Mouse (Mus musculus) forebrain, embryonic 10.5 days (tissue): ENCODE data around the gene Ppp2r3a. TPM values are rescaled to one million over a fixed set of nuclear protein-coding genes. Genes with fewer than 3 reads are reported as not detected.

Experiments
- DNase-seq: peaks from one replicate; pipeline ENCODE4 v3.0.0-alpha.2; 2017; ENCODE audit warnings: low spot score; ENCODE audit errors: extremely low spot score
- H3K27ac ChIP-seq: fragments of 300-500 bp; sonication (generic); 2 replicates; pipeline ENCODE4 v1.5.1; 2016; ENCODE audit warnings: mild to moderate bottlenecking
- H3K27me3 ChIP-seq: fragments of 300-500 bp; sonication (generic); 2 replicates; pipeline ENCODE4 v1.6.1; 2016; ENCODE audit warnings: mild to moderate bottlenecking; ENCODE audit not compliant: poor library complexity, severe bottlenecking
- H3K36me3 ChIP-seq: fragments of 300-500 bp; sonication (generic); replicated peaks from 2 replicates; pipeline ENCODE4 v1.6.1; 2016; ENCODE audit warnings: mild to moderate bottlenecking, moderate library complexity
- H3K4me1 ChIP-seq: fragments of 300-500 bp; sonication (generic); 2 replicates; pipeline ENCODE4 v1.6.1; 2016
- H3K4me3 ChIP-seq: fragments of 300-500 bp; sonication (generic); 2 replicates; pipeline ENCODE4 v1.5.1; 2016; ENCODE audit warnings: mild to moderate bottlenecking, moderate library complexity
- H3K9me3 ChIP-seq: fragments of 300-500 bp; sonication (generic); 2 replicates; pipeline ENCODE4 v1.6.1; 2016; ENCODE audit warnings: mild to moderate bottlenecking, moderate library complexity
- WGBS: fragments of 180-500 bp; shearing (Covaris S2); methylation state at CpG from one replicate; pipeline ENCODE4 v1.1.7; 2016; 5-methylcytosine and 5-hydroxymethylcytosine counted together
- polyA plus RNA-seq: library from polyadenylated mRNA; unstranded; fragments of >200 nt; fragmentation: Nextera tagmentation; extraction: Ambion mirVana; gene quantifications from 2 replicates; pipeline ENCODE4 v1.2.1, GENCODE M21; 2016

Ppp2r3a gene
- polyA plus RNA-seq, 1 experiment from 2014 or later = 8.7 TPM

DNA sequence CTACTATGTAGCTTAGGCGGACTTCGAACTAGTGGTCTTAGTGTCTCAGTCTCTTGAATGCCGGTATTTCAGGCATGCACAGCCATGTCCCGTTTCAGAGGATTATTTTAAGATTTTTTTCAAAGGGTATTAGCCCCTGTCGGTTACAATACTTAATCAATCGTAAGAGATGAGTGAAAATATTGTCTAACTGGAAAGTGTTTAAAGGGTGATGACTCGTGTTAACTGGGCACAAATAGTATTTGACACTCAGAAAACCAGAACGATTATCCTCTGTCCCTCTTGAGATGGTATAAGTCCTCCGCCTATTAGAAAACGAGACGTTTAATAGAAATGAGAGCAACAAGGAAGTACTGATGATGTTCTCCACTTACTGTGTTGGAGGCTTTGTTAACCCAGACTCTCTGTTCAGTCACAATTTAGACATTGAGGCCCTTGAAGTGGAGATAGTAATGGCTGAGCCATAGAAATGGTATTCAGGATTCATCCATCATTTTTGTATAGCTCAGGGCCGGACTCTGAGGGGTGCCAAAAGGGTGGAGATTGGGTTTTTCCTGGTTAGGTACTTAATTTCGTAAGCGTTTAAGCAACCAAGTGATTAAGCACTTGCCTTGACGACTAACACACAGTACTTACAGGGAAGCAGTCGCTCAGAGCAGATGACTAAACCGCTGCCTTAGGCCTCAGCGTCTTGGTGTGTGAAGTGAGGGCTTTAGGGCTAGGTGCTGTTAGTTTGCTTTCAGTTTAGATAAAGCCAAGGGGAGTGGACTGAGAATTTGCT, 175.3 kb downstream of the Ppp2r3a start:
- DNase-seq = no peak
- peak overlapping the region; percentile 76 for H3K4me3 ChIP-seq
- peaks cover 54% of the 10 kb centered on the region for H3K4me1 ChIP-seq
- peaks cover 9% of the 10 kb centered on the region for H3K36me3 ChIP-seq
- H3K9me3 ChIP-seq = no peaks in the 10 kb centered on the region
- H3K27me3 ChIP-seq = no peaks in the 10 kb centered on the region
- peak overlapping the region; percentile 36; the same call in 1 of the 2 replicates for H3K27ac ChIP-seq
- 2% methylated on average over 18 of the region's 18 CpGs for WGBS

DNA sequence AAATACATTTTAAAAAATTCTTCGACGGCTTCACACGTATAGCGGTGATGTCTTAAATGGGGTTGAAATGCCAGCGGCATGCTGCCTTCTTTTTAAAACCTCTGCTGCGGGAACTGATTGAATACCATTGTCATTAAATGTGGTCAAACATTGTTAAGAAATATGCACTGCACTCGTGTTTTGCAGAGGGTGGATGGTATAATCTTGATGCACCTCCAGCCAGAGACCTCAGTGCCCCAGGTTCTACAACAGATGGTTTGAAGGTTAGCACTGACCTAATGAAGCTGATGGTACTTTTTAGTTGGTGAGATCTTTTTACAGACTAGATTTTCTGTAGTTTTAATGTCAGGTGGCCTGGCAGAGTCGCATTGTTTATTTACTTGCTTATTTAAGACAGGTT, 175.9 kb downstream of the Ppp2r3a start:
- Histone ChIP-seq H3K9me3 (no peaks in the 10 kb centered on the region), H3K27ac (peak overlapping the region; percentile 99; the same call in 1 of the 2 replicates)

DNA sequence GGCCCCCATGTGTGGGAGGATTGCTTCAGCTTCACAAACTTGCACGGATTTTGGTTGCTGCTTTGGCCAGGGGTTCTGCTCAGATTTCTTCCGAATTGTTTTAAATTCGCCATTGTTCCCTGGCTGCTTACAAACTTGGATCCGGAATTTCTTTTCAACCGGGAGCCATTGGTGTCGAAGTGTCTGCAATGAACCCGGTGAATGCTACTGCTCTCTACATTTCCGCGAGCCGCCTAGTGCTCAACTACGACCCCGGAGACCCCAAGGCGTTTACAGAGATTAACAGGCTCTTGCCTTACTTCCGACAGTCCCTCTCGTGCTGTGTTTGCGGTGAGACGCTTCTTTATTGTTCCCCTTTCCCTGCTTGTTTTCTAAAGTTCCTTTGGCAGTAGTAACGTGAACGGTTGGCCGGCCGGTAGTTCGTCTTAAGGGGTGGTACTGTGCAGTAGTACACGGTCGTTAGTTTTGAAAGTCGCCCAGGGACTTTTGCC, 176.5 kb downstream of the Ppp2r3a start:
- peak; percentile 53 for DNase-seq
- Histone ChIP-seq H3K4me3 (peak overlapping the region; percentile 76), H3K4me1 (peaks cover 54% of the 10 kb centered on the region), H3K27me3 (no peaks in the 10 kb centered on the region), H3K27ac (peak overlapping the region; percentile 99), H3K36me3 (peaks cover 7% of the 10 kb centered on the region), H3K9me3 (no peaks in the 10 kb centered on the region)
- under 1% methylated on average over 25 of the region's 25 CpGs for WGBS

More for the DNA sequence above, 175.9 kb downstream of the Ppp2r3a start:
- peaks cover 7% of the 10 kb centered on the region for H3K36me3 ChIP-seq
- H3K4me1 ChIP-seq = peaks cover 54% of the 10 kb centered on the region
- DNase-seq = no peak
- under 1% methylated on average over 8 of the region's 8 CpGs for WGBS
- no peaks in the 10 kb centered on the region for H3K27me3 ChIP-seq
- peak overlapping the region; percentile 76 for H3K4me3 ChIP-seq

DNA sequence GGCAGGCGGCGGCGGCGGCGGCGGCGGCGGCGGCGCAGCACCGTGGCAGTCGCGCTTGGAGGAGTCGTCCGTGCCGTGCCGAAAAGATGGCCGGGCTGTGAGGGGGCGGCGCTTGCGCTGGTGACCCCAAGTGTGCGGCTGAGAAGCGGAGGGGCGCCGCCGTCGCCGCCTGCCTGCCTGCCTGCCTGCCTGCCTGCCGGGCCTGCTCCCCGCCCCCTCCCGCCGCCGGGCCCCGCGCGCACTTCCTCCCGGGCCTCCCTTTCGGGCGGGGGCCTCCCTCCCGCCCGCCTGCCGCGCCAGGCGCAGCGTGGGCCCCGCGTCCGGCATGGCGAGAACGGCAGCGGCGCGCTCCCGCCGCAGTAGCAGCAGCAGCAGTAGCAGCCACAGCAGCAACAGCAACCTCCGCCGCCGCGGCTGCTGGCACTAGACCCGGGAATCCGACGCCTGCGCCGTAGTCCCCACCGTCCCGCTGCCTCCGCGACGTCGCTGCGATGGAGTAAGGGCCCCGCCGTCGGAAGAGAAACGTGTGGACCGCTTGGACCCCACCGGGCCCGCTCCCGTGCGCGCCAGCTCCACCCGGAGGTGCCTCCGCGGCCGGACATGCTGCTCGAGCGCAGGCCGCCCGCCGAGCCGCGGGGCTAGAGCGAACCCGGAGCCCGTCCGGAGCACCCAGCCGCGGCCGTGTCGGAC, 177.1 kb downstream of the Ppp2r3a start:
- WGBS = under 1% methylated on average over 99 of the region's 100 CpGs
- peaks cover 47% of the 10 kb centered on the region for H3K4me1 ChIP-seq
- H3K4me3 ChIP-seq = peak overlapping the region; percentile 76
- H3K36me3 ChIP-seq = peaks cover 7% of the 10 kb centered on the region
- H3K27me3 ChIP-seq = no peaks in the 10 kb centered on the region
- H3K9me3 ChIP-seq = peaks cover 3% of the 10 kb centered on the region; the same call in 1 of the 2 replicates
- H3K27ac ChIP-seq = peak overlapping the region; percentile 99
- DNase-seq = peak; percentile 79

DNA sequence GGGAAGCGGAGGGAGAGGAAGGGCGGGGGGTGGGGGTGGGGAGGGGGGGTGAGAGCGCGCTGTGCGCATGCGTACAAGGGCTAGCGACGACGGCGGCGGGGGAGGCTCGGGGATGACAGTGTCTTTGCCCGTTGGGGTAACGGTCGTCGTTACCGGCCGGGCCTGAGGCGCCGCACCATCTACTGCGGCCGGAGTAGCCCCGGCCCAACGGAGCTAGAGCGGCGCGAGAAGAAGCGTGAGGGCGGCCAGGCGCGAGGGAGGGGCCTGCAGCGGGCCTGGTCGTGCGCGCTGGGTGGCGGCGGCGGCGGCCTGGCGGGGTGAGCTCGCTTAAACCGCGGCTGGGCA, 177.6 kb downstream of the Ppp2r3a start, which contains the start of gene Msl2:
Gene Msl2 (plus strand): TSS at position 115 of the 345 bp plus-strand sequence.
- Histone ChIP-seq H3K36me3 (peaks cover 7% of the 10 kb centered on the region), H3K4me3 (peak within 1 kb of the TSS; percentile 76), H3K27me3 (no peaks in the 10 kb centered on the region), H3K9me3 (peaks cover 3% of the 10 kb centered on the region; the same call in 1 of the 2 replicates), H3K4me1 (peaks cover 42% of the 10 kb centered on the region), H3K27ac (peak within 1 kb of the TSS; percentile 99)
- no peak for DNase-seq
- WGBS = under 1% methylated on average over 33 of the region's 43 CpGs

DNA sequence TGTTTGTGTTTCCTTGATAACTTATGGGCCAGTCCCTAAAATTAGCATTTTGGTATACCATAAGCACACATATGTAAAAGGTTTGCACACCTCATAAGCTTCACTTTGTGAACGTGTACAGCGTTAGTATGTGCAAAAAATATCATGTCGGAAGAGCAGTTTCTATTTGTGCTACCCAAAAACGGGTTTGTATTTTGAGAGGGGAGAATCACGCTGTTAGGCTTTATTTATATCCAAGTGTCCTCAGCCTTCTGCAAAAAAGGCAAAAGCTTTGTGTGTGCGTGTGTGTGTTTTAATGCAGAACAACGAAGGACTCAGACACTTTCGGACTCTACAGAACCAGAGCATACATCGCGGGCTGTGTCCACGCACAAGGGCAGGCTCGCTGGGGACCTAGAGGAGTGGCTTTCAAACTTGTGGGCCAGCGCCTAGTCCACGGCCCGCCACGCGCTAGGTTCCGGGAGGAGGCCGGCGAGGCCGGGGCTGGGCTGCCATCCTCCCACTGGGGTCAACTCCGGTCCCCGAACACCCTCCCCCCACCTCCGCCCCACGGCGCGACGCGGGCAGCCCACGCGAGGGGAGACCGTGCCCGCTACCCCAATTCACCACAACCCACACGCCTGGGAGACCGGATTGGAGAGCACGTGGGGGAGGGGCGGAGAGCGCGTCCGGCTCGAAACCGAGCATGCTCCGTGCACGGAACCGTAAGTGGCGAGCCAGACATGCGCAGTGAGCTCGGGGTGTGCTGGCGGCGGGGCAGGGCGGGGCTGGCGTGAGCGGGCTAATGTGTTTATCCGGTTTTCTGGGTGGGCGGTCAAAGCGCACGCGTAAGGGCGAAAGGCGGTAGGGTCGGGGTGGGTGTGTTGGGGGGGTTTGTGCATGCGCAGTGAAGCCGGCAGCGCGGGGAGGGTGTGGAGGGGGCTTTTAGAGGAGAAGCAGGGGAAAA, 178.3 kb downstream of the Ppp2r3a start:
- Histone ChIP-seq H3K27ac (peak overlapping the region; percentile 99), H3K36me3 (peaks cover 1% of the 10 kb centered on the region; the same call in 1 of the 2 replicates), H3K4me3 (peak overlapping the region; percentile 76), H3K9me3 (peaks cover 3% of the 10 kb centered on the region; the same call in 1 of the 2 replicates), H3K27me3 (no peaks in the 10 kb centered on the region), H3K4me1 (peaks cover 36% of the 10 kb centered on the region)
- 2% methylated on average over 61 of the region's 65 CpGs for WGBS
- peak; percentile 99 for DNase-seq

DNA sequence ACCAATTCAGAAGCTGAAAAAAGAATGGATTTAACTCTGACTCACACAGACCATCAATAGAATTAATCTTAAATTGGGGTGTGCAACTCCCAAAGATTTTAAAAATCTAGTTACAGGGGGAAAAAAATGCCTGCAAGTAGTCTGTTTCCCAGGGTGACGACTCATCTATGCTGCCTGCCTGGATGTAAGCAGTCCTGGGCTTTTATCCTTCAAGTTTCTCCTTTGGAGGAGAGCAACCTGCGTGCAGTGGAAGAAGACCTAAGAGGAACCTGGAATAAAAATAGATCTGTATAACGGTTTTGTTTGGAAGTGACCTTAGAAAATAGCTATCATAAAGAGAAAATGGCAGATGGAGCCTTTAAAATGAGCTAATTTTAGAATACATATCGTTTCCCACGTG, 179.1 kb downstream of the Ppp2r3a start:
- Histone ChIP-seq H3K27me3 (no peaks in the 10 kb centered on the region), H3K4me3 (peak overlapping the region; percentile 76; the same call in 1 of the 2 replicates), H3K36me3 (no peaks in the 10 kb centered on the region), H3K27ac (peak overlapping the region; percentile 99; the same call in 1 of the 2 replicates), H3K4me1 (peaks cover 28% of the 10 kb centered on the region), H3K9me3 (peaks cover 3% of the 10 kb centered on the region; the same call in 1 of the 2 replicates)
- DNase-seq = no peak
- WGBS = 55% methylated on average over 5 of the region's 5 CpGs

DNA sequence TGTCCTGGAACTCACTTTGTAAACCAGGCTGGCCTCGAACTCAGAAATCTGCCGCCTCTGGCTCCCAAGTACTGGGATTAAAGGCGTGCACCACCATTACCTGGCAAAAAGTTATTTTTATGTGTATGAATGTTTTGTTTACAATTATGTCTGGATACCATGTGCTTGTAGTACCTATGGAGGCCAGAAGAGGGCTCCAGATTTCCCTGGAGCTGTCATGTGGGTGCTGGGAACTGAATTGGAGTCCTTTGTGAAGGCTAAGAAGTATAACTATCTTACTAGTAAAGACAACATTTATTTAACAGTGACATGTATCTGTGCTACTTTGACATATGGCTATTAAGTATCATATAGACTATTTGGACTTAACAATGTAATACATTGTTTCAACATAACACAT, 181.8 kb downstream of the Ppp2r3a start:
- H3K27me3 ChIP-seq = no peaks in the 10 kb centered on the region
- H3K36me3 ChIP-seq = no peaks in the 10 kb centered on the region
- H3K9me3 ChIP-seq = peaks cover 3% of the 10 kb centered on the region; the same call in 1 of the 2 replicates
- no peak overlapping the region for H3K27ac ChIP-seq
- H3K4me1 ChIP-seq = peaks cover 15% of the 10 kb centered on the region
- WGBS = 91% methylated on average over 3 of the region's 3 CpGs
- no peak overlapping the region for H3K4me3 ChIP-seq
- DNase-seq = no peak

DNA sequence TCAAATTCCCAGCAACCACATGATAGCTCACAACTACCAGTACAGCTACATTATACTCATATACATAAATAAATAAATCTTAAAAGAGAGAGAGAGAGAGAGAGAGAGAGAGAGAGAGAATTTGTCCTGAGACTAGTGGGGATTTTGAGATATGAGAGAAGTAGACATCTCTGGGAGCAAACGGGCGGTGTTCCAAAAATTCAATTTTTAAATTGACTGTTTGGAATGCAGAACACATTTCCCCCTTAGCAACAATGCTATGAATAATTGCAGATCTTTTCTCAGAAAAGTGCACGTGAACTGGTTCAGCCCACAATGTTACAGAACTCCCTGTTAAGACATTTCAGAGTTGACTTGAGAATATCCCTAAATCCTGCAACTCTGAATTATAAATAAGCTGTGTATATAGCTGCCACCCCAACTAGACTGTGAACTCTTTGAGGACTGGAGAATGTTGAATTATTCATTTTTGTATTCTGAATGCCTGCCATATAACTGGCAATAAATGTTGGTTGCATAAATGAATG, 186.5 kb downstream of the Ppp2r3a start:
- H3K4me1 ChIP-seq = peaks cover 7% of the 10 kb centered on the region; the same call in 1 of the 2 replicates
- DNase-seq = no peak
- no peaks in the 10 kb centered on the region for H3K36me3 ChIP-seq
- WGBS = 95% methylated on average over 3 of the region's 3 CpGs
- peaks cover 3% of the 10 kb centered on the region; the same call in 1 of the 2 replicates for H3K9me3 ChIP-seq
- H3K4me3 ChIP-seq = no peak overlapping the region
- no peaks in the 10 kb centered on the region for H3K27me3 ChIP-seq
- no peak overlapping the region for H3K27ac ChIP-seq

DNA sequence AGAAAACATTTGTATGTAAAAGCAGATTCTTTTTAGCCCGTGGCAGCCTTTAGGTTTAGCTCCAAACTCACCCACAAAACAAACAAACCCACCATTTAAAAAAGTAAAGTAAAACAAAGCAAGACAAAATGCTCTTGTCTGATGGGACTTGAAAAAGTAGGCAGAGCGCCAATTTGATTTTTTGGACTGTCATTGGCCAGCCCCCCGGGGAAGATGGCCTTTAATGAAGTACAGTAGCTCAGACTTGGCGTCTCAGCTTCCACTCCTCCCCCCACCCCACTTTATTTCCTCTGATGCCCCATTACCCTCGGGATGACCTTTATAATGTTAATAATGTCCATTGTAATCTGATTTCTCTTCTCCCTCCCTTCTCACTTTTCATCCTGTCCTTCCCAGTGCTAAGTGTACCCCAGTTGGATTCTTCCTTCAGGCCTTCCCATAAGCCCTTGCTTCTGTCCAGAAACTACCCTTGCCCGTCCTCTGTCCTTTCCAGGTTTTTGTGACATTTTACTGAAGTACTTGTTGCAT, 189.3 kb downstream of the Ppp2r3a start:
- no peak overlapping the region for H3K27ac ChIP-seq
- no peak overlapping the region for H3K4me3 ChIP-seq
- H3K9me3 ChIP-seq = no peaks in the 10 kb centered on the region; the same call in 1 of the 2 replicates
- H3K4me1 ChIP-seq = peaks cover 7% of the 10 kb centered on the region; the same call in 1 of the 2 replicates
- H3K36me3 ChIP-seq = no peaks in the 10 kb centered on the region
- 74% methylated on average over 6 of the region's 6 CpGs for WGBS
- no peak for DNase-seq
- no peaks in the 10 kb centered on the region for H3K27me3 ChIP-seq

DNA sequence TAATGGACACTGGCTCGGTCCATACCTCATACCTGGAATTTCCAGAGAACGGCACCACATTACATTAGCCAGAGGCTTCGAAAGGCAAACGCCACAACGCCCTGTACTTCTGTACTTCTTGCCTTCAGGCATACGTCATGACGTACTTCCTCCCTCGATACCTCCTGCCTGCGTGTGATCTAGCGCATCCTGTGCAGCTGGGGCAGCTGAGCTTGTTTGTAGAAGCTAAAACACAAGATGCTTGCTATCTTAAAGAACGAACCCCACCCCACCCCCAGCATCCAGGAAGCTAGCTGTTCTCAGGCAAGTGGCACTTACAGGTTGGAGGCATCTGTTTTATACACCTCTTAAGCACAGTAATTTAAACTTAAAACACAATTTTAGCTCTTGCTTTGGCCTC, 190.6 kb downstream of the Ppp2r3a start:
- DNase-seq = no peak
- Histone ChIP-seq H3K4me1 (peaks cover 7% of the 10 kb centered on the region; the same call in 1 of the 2 replicates), H3K9me3 (no peaks in the 10 kb centered on the region; the same call in 1 of the 2 replicates), H3K27ac (no peak overlapping the region), H3K27me3 (no peaks in the 10 kb centered on the region), H3K4me3 (no peak overlapping the region), H3K36me3 (no peaks in the 10 kb centered on the region)
- 85% methylated on average over 11 of the region's 11 CpGs for WGBS
